8 mouse cellular contexts compared by ENCODE assay signal in the genomic region with DNA sequence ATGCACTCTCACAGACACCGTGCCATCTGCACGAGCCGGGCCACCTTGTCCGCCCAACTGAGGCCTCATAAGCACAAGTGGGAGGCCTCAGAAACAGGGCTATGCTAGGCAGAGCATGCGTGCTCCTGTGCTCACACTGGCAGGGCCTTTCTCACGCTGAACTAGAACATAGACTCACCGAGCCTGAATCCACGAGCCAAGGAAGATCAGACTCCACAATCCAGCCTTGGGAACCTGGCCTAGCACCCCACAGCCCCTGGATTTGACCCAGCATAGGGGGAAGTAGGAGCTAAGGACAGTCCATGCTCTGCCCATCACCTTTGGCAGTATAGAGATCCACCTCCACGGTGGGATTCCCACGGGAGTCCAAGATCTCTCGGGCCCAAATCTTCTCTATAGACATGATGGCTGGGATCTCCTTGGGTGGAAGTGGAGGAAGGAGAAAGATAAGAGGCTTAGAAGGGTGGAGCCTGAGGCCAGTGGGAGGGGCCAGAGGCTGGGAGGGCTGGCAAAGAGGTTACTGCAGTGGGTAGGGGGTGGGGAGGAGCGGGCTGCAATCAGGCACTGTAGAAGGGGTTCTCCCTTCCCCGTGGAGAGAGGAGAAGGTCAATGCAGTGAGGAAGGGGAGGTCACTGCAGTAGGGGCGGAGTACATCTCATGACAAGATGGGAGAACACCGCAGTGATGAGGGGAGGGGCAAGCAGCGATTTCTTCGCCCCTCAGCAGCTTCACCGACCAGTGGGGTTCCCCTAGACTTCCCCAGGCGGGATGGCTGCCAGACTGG. TPM values are rescaled to one million over a fixed set of nuclear protein-coding genes. Genes with fewer than 3 reads are reported as not detected.
DNase-seq lines count a peak whose midpoint lies in the region; ATAC-seq lines count a peak whose summit lies in the region.

No protein-coding gene starts in this region.

- WGBS in hindbrain, embryonic 16.5 days = 22% methylated on average over 19 of the region's 19 CpGs
- WGBS in midbrain, embryonic 11.5 days = 17% methylated on average over 19 of the region's 19 CpGs

- peak; percentile 40 for ATAC-seq in hindbrain, embryonic 16.5 days
- peak; percentile 50 for ATAC-seq in midbrain, embryonic 11.5 days (ENCODE audit: low FRiP score)

- H3K27ac ChIP-seq in hindbrain, embryonic 16.5 days (ENCODE audit: low read depth, low read length) = peak overlapping the region; percentile 75
- H3K27ac ChIP-seq in midbrain, embryonic 11.5 days (ENCODE audit: low read depth, low read length) = no peak overlapping the region

- DNase-seq in layer of hippocampus, adult 9-11 months = peak; percentile 72
- no peak for DNase-seq in layer of hippocampus, adult 11-12 months (ENCODE audit: low spot score)
- DNase-seq in Muller cell, postnatal 12 days (ENCODE audit: inconsistent ontology term) = peak; percentile 39
- peak; percentile 64 to 71 for DNase-seq in cerebellum, postnatal 36 days
- DNase-seq in midbrain, embryonic 11.5 days (ENCODE audit: low spot score, missing footprints) = peak; percentile 91
- DNase-seq in natural killer cell, adult 2 months (ENCODE audit: low spot score in 2 of 2) = no peak
- DNase-seq in adrenal gland, postnatal 4 days (ENCODE audit: low spot score in 2 of 2) = no peak

- H3K4me1 ChIP-seq in hindbrain, embryonic 16.5 days (ENCODE audit: control insufficient read depth, insufficient read depth, low read depth, low read length) = peaks cover 20% of the 10 kb centered on the region
- H3K4me1 ChIP-seq in midbrain, embryonic 11.5 days (ENCODE audit: control insufficient read depth, insufficient read depth, low read length) = peaks cover 16% of the 10 kb centered on the region

- peak overlapping the region; percentile 82 for H3K4me2 ChIP-seq in hindbrain, embryonic 16.5 days (ENCODE audit: low read length)
- peak overlapping the region; percentile 85 for H3K4me2 ChIP-seq in midbrain, embryonic 11.5 days

- H3K4me3 ChIP-seq in hindbrain, embryonic 16.5 days (ENCODE audit: low read length) = peak overlapping the region; percentile 63
- no peak overlapping the region for H3K4me3 ChIP-seq in midbrain, embryonic 11.5 days (ENCODE audit: low read depth, low read length)

- no peaks in the 10 kb centered on the region for H3K27me3 ChIP-seq in hindbrain, embryonic 16.5 days (replicated peaks; ENCODE audit: control insufficient read depth, insufficient read depth, low read length)
- peaks cover 10% of the 10 kb centered on the region; the same call in 1 of the 2 replicates for H3K27me3 ChIP-seq in midbrain, embryonic 11.5 days (ENCODE audit: control insufficient read depth, insufficient read depth, low read length)

- peak overlapping the region; percentile 84 for H3K9ac ChIP-seq in hindbrain, embryonic 16.5 days (ENCODE audit: low read depth, low read length)
- no peak overlapping the region for H3K9ac ChIP-seq in midbrain, embryonic 11.5 days (ENCODE audit: low read length)

- no peaks in the 10 kb centered on the region for H3K9me3 ChIP-seq in hindbrain, embryonic 16.5 days (ENCODE audit: control insufficient read depth, low read length)
- H3K9me3 ChIP-seq in midbrain, embryonic 11.5 days (ENCODE audit: control insufficient read depth, low read length) = no peaks in the 10 kb centered on the region

- 0 out of 2 replicates have a peak, but pooled peaks cover 2% of the 10 kb centered on the region for H3K36me3 ChIP-seq in hindbrain, embryonic 16.5 days (ENCODE audit: control insufficient read depth, insufficient read depth, low read length)
- H3K36me3 ChIP-seq in midbrain, embryonic 11.5 days (ENCODE audit: control insufficient read depth, insufficient read depth, low read length) = no peaks in the 10 kb centered on the region

RNA-seq across cellular contexts. Expression of a gene that starts 1.4 kb away (rescaled TPM):
- polyA plus RNA-seq in hindbrain, embryonic 16.5 days (2015; fragmentation: Nextera tagmentation; extraction: Ambion mirVana) = 192 and 210 TPM in 2 replicates
- 4.5 and 6.6 TPM in 2 replicates for polyA plus RNA-seq in midbrain, embryonic 11.5 days (2014; fragmentation: Nextera tagmentation; extraction: Ambion mirVana)
- 10 to 100 TPM; 17.9 to 28.3 TPM for total RNA-seq in adrenal gland, postnatal 4 days (2021)

RNA-seq across cellular contexts. Expression of a gene that starts 11.4 kb away (rescaled TPM):
- 4.0 and 5.3 TPM in 2 replicates for polyA plus RNA-seq in hindbrain, embryonic 16.5 days (2015; fragmentation: Nextera tagmentation; extraction: Ambion mirVana)
- polyA plus RNA-seq in midbrain, embryonic 11.5 days (2014; fragmentation: Nextera tagmentation; extraction: Ambion mirVana) = 1.1 and 1.8 TPM in 2 replicates
- not detected for total RNA-seq in adrenal gland, postnatal 4 days (2021)

RNA-seq across cellular contexts. Expression of a gene that starts 11.8 kb away (rescaled TPM):
- 24.7 and 28.5 TPM in 2 replicates for polyA plus RNA-seq in hindbrain, embryonic 16.5 days (2015; fragmentation: Nextera tagmentation; extraction: Ambion mirVana)
- polyA plus RNA-seq in midbrain, embryonic 11.5 days (2014; fragmentation: Nextera tagmentation; extraction: Ambion mirVana) = 8.2 and 8.4 TPM in 2 replicates
- total RNA-seq in adrenal gland, postnatal 4 days (2021) = 100 to 1,000 TPM in 1 of 2 experiments, 10 to 100 TPM in 1; 99.7 to 111 TPM

RNA-seq across cellular contexts. Expression of a gene that starts 12.3 kb away (rescaled TPM):
- polyA plus RNA-seq in hindbrain, embryonic 16.5 days (2015; fragmentation: Nextera tagmentation; extraction: Ambion mirVana) = not detected in 2 replicates
- not detected in 2 replicates for polyA plus RNA-seq in midbrain, embryonic 11.5 days (2014; fragmentation: Nextera tagmentation; extraction: Ambion mirVana)
- 1 to 10 TPM in 1 of 2 experiments, not detected in 1; 2.2 TPM for total RNA-seq in adrenal gland, postnatal 4 days (2021)

RNA-seq across cellular contexts. Expression of a gene that starts 26.9 kb away (rescaled TPM):
- 587 and 645 TPM in 2 replicates for polyA plus RNA-seq in hindbrain, embryonic 16.5 days (2015; fragmentation: Nextera tagmentation; extraction: Ambion mirVana)
- 532 and 550 TPM in 2 replicates for polyA plus RNA-seq in midbrain, embryonic 11.5 days (2014; fragmentation: Nextera tagmentation; extraction: Ambion mirVana)
- total RNA-seq in adrenal gland, postnatal 4 days (2021) = 100 to 1,000 TPM; 313 TPM

Comparison
In these comparisons a context has a peak if more than half of its experiments do, and no peak if none do; other contexts are left out.
1. DNase-seq: peak in layer of hippocampus, adult 9-11 months (single experiment), Muller cell, postnatal 12 days (single experiment), cerebellum, postnatal 36 days (2 of 2) and midbrain, embryonic 11.5 days (single experiment); none in layer of hippocampus, adult 11-12 months (single experiment), natural killer cell, adult 2 months (0 of 2) and adrenal gland, postnatal 4 days (0 of 2).
2. RNA of a gene that starts 1.4 kb away (polyA plus RNA-seq): 192 to 210 TPM in hindbrain, embryonic 16.5 days; 4.5 to 6.6 TPM in midbrain, embryonic 11.5 days; every median in the first group is over 10 times any median in the second.